Mouse (Mus musculus): ENCODE data around the gene Snx9.

DNA sequence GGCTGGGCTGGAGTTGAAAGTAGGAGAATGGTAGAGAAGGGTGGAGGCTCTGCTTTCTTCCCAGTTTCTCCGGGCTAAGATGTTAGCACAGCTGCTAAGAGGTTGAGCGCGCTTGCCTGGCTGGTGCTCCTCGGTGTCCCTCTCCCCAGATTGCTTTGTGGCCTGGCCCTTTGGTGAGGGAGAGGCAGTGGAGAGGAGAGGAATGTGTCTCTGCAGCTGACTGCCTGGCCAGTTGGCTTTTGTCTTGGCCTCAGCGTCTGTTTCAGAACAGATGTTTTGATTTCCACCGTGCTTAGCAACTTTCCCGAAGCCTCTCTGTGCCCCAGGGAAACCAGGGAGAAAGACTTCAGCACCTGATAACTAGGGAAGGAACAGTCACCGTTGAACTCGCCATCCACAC is 118.7 kb downstream of the Snx9 start:
- TF ChIP-seq GATA1 (IDR thresholded peaks at IDR 0.05; ENCODE audit: low read length) (no peak), TAL1 (IDR thresholded peaks at IDR 0.05; ENCODE audit: low read length) (no peak)

Measured in erythroblast, embryonic 14.5 days (primary cell).